Mouse (Mus musculus) urinary bladder, postnatal 10 days (tissue): ENCODE data around the gene Mindy4.

Experiments
- DNase-seq: peaks from one replicate; pipeline ENCODE4 v3.0.0; 2022; ENCODE audit warnings: low spot score

Gene Mindy4

DNA sequence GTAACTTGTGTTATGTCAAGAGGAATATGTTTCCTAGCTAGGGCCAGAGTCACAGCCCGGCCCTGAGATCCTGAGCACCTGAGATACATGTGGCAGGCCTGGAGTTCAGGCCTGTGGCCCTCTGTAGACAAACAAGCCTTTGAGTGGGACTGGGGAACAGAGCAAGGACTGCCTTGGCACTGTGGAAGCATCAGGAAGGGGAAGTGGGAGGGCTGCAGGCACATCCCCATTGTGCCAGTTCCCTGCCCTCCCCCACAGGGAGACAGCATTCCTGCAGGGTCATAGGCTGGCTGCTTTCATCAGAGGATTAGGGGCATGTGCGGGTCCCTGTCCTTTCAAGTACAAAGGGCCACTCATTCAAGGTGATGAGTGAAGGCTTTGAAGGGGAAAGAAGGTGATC is 107.0 kb downstream of the Mindy4 start:
- no peak for DNase-seq

GRCm38 (mm10) chr6:55311962-55312361 is 108.8 kb downstream of the Mindy4 start:
- DNase-seq = no peak

DNA sequence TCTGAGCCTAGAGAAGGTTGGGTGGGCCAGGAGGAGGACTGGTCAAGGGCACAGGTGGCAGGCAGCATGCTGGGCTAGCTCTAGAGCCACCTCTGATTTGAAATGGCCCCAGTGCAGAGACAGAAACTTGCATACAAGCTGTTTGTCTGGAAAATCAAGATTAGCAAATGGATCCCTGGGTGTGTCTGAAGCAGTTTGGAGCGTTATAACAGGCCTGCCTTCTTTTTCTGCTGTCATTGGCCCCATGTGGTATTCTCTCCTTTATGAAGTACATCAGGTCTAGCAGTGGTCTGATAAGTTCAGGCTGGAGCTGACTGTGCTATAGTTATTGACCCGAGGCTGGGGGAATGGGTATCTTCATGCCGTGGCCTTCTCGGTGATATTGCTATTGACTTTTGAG is 110.7 kb downstream of the Mindy4 start:
- no peak for DNase-seq

DNA sequence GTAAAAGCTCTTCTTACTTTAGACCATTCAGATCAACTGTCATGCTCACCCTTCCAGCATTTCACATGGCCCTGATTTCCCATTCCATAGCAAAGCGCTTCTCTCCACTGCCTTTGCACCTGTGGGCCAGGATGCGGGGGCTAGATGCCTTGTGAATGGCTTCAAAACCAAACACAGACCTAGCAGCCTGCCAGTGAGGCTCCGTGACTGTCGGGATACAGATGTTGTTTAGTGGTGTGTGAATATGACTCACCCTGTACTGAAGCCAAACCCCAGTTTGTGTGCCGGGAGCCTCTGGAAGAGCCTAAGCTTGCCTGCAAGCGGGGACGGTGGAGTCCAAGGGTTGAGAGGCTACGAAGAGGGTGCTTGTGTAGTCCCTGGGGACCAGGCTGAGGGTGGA is 111.4 kb downstream of the Mindy4 start:
- no peak for DNase-seq

GRCm38 (mm10) chr6:55318597-55318996 is 115.4 kb downstream of the Mindy4 start:
- no peak for DNase-seq

DNA sequence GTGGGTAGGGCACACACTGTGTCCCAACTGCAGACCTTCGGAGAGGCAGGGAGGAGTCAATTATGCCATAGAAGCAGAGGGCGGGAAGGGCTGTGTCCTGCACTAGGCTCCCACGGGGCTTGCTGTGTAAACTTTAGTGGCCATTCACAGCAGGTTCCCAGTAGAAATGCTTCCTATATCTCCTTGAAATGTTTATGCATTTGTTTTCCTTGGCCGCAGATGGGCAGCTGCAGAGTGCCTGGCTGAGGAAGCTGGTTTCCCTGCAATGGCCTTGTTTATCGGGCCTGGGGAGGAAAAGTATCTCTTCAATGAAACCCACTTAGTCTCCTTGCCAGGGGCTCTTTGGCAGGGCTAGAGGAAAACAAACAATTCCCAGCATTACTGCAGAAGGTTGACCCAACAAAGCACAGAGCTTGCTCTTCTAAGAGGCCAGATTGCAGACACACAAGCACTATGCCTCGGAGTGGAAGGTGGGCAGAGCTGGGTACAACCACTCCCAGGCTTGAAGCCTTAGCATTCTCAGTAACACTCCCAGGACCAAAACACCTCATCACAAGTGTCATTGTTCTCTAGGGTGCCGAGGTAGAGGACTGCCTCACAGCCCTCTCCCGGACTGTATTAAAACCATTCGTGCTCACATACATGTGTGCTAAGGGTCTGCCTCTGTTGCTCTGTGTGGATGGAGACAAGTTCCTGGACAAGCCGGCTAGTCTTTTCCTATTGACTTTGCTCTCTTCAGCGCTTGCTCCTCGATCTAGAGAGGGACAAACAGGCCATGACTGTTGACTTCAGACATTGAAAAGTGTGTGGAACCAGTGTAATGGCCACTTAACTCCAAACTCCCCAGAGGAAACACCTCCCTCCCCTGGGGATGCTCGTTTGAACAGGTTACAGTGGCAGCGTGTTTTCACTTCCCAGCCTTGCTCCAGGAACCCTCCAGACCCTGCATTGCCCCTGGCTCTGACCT is 116.7 kb downstream of the Mindy4 start:
- no peak for DNase-seq

- DNase-seq = no peak
Observed at GRCm38 (mm10) chr6:55320894-55321293, 117.7 kb downstream of the Mindy4 start.

DNA sequence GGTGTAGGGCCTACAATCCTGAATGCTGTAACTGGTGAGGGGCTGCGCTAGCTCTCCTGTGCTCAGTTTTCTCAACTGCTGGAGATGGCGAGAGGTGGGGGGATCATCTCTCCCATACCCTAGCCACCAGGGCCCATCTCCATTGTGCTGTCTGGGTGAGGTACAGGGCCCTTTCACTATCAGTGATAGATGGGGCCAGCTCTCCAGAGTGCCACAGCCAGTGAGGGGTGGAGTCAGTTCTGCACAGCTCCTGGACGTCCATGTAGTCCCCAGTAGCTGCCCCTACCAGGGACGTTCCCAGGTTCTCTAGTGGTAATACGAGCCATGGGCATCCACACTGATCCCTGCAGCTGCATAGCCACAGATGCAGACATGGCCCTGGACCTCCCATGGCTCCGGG is 118.3 kb downstream of the Mindy4 start:
- DNase-seq = no peak

- no peak for DNase-seq
Observed at GRCm38 (mm10) chr6:55322980-55323379, 119.8 kb downstream of the Mindy4 start.

- DNase-seq = no peak
Observed at GRCm38 (mm10) chr6:55323908-55324634, 120.9 kb downstream of the Mindy4 start.

- no peak for DNase-seq
Observed at GRCm38 (mm10) chr6:55324785-55325184, 121.6 kb downstream of the Mindy4 start.

- no peak for DNase-seq
Observed at GRCm38 (mm10) chr6:55326299-55326698, 123.1 kb downstream of the Mindy4 start.

- DNase-seq = no peak
Observed at GRCm38 (mm10) chr6:55327326-55327725, 124.1 kb downstream of the Mindy4 start.

GRCm38 (mm10) chr6:55328179-55328578 is 125.0 kb downstream of the Mindy4 start:
- DNase-seq = no peak

- no peak for DNase-seq
Observed at GRCm38 (mm10) chr6:55331315-55331714, 128.1 kb downstream of the Mindy4 start.

DNA sequence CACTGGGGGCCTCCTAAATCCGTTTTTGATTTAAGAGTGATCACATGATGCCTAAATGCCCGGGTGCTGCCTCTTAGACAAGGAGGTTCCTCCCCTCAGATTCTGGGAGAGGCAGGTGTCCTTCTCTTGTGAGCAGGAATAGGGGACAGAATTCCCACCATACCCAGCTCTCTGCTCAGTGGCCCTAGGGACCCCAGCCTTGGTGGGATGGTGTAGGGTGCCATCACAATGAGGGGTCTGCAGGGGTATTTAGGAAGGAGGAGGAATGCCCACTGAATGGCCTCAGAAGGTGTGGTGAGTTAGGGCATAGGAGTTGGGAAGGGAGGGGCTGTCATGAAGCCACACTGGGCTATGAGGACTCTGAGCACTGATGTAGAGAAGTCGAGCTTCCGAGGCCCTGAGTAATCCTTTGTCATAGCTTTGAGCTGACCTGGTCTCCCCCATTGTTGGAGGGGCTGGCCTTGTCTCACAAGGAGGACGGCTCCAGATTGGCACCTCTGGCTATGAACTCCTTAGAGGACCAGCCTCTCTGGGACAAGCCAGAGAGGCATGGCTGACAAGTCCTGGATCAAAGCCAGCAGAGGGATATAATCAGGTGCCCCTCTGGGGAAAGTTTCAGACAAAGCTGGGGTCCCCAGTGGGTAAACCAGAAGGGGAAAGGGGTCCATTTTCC is 129.1 kb downstream of the Mindy4 start:
- DNase-seq = no peak

DNA sequence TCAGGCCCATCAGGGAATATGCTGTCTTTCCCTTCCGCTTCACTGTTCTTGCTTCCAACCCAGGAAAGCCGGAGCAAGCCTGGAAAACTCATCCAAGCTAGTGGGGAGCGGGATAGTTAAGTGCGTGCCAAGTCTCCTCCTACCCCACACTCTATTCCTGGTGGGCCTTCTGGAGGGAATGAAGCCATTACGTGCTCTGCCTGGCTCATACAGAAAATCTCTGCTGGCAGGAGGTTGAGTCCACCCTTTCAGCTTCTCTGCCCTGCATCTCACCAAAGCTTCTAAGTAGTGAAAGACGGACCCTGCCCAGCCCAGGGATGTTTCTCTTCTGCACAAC is 129.6 kb downstream of the Mindy4 start:
- no peak for DNase-seq

GRCm38 (mm10) chr6:55335989-55336514 is 132.9 kb downstream of the Mindy4 start, which contains the start of gene Aqp1:
Gene Aqp1, plus strand, starts transcription at chr6:55336432.
- DNase-seq = peak; percentile 40

DNA sequence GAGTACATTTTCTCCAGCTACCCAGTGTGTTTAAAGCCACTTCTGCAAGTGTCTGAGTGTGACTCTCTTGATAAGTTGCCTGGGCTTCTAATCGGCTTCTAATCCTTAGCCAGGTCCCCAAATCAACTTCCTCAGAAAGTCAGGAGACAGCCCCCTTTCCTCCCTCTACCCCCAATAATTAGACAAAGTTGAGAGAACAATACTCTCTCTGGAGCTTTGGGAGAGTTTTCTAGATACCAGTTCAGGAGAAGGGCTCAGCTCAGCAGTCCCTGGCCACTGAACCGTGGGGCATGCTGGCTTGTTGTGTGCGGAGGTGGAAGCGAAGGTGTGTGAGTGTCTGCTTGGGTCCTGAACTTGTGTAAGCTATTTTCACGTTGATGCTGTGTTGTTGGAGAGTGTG is 134.1 kb downstream of the Mindy4 start:
- DNase-seq = no peak

DNA sequence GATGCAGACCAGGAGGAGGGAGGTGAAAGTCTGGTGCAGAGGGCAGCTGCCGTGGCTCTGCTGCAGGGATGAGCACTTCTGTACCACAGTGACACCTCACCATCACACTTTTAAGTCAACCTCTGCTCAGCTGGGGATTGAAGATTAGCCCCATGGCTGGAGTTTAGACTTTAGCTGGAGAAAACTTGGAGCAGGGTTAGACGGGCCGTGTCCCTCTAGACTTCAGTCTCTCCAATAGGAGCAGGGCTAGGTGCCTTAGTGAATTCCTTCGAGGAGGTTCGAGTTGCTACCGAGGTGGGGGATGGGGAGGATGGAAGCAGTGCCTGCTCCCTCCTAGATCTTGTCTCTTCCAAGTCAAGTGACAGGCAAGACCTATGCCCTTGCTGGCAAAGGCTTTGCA is 134.9 kb downstream of the Mindy4 start:
- DNase-seq = no peak

DNA sequence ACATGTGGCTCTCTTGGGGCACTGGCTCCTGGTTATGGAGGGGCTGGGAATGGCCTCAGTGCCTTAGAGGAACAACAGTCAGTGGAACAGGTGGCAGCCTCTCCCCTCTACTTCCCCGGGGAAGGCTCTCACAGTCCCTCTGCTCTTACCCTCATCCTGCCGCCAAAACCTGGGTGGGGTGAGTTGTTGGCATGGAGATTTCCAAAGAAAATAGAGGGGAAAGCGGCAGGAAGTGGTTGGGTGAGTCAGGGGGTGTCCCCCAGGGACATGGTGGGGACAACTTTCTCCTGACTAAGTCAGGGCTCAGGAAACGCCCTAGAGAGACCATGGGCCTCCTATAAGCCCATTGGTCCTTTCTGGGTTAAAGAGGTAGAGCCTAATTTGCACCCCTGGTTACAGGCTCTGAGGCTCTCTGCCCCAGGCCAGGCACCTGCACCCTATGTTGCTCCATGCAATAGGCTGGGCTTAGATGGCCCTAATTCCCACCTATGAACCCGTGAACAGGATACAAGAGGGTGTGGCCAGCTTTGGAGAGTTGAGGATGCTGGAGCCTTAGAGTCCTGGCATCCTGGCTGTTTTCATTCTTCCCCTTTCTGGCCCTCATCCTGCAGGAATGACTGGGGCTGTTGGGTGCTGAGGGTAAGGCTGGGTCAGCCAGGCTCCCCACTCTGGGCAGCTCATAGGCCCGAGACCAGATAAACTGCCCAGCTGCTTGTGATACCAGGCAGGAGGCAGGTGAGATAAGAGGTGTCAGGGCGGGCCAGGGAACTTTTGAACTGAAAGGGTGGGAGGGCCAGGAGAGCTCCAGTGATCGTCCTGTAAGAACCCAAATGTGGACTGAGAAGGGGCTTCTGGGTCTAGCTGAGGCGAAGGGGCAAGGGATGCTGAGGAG is 136.0 kb downstream of the Mindy4 start:
- no peak for DNase-seq
